ENCODE assay signal across 9 mouse cellular contexts in genomic region chrX:36987851-36988250, GRCm38 (mm10). TPM values are rescaled to one million over a fixed set of nuclear protein-coding genes. Genes with fewer than 3 reads are reported as not detected.
DNase-seq lines count a peak whose midpoint lies in the region; ATAC-seq and TF ChIP-seq lines count a peak whose summit lies in the region.
"Had no signal": no experiment of that assay in that cellular context is flagged by ENCODE, and none has a peak within 500 bp of the region (broad histone marks: within the 10 kb centered on the region; RNA-seq: fewer than 3 reads in every experiment).

No protein-coding gene starts in this region.

- H3K9ac ChIP-seq in heart, embryonic 12.5 days, result no peak overlapping the region
- H3K9ac ChIP-seq in forebrain, embryonic 16.5 days (replicated peaks; ENCODE audit: low read depth, low read length), result no peak overlapping the region
- no peak overlapping the region for H3K9ac ChIP-seq in liver, postnatal 0 days (replicated peaks)

- ATAC-seq in heart, embryonic 12.5 days (ENCODE audit: insufficient number of reproducible peaks, low FRiP score), result no peak
- no peak for ATAC-seq in forebrain, embryonic 16.5 days
- ATAC-seq in liver, postnatal 0 days, result no peak

- TF ChIP-seq CTCF in liver, postnatal 0 days (IDR thresholded peaks at IDR 0.05; ENCODE audit: low read depth), result no peak

- H3K4me2 ChIP-seq in heart, embryonic 12.5 days, result peak overlapping the region; percentile 84
- peak overlapping the region; percentile 68 for H3K4me2 ChIP-seq in forebrain, embryonic 16.5 days (ENCODE audit: low read length)
- H3K4me2 ChIP-seq in liver, postnatal 0 days (ENCODE audit: low read depth, low read length), result peak overlapping the region; percentile 86; the same call in 1 of the 2 replicates

- no peaks in the 10 kb centered on the region for H3K9me3 ChIP-seq in heart, embryonic 12.5 days (replicated peaks)
- no peaks in the 10 kb centered on the region for H3K9me3 ChIP-seq in forebrain, embryonic 16.5 days (ENCODE audit: control insufficient read depth, low read length)
- no peaks in the 10 kb centered on the region for H3K9me3 ChIP-seq in liver, postnatal 0 days (ENCODE audit: low read length)

- no peak for DNase-seq in heart, adult 9 months (ENCODE audit: low spot score in 2 of 2)
- peak; percentile 45 for DNase-seq in CD4-positive helper T cell, adult 2 months (ENCODE audit: low read depth, low spot score)
- no peak for DNase-seq in liver, postnatal 0 days
- no peak for DNase-seq in gastrocnemius, postnatal 36 days
- no peak for DNase-seq in right cerebral cortex, postnatal 4 days
- no peak for DNase-seq in layer of hippocampus, postnatal 36 days
- DNase-seq: right cerebral cortex, adult 18-20 months had no signal

- no peak overlapping the region for H3K27ac ChIP-seq in heart, embryonic 12.5 days (ENCODE audit: poor library complexity, severe bottlenecking)
- H3K27ac ChIP-seq in forebrain, embryonic 16.5 days (ENCODE audit: low read length), result no peak overlapping the region
- no peak overlapping the region for H3K27ac ChIP-seq in liver, postnatal 0 days (ENCODE audit: low read depth)

- WGBS in heart, embryonic 12.5 days, result 65% methylated on average over 4 of the region's 4 CpGs
- WGBS in forebrain, embryonic 16.5 days, result 71% methylated on average over 4 of the region's 4 CpGs
- WGBS in liver, postnatal 0 days (ENCODE audit: insufficient replicate concordance), result 67% methylated on average over 4 of the region's 4 CpGs

- intact Hi-C loops in gastrocnemius, postnatal 36 days (cut with DNase I), result no loop called here

- no peaks in the 10 kb centered on the region for H3K36me3 ChIP-seq in heart, embryonic 12.5 days
- H3K36me3 ChIP-seq in forebrain, embryonic 16.5 days (ENCODE audit: control insufficient read depth, insufficient read depth), result no peaks in the 10 kb centered on the region
- H3K36me3 ChIP-seq in liver, postnatal 0 days (replicated peaks; ENCODE audit: insufficient read depth, low read length), result no peaks in the 10 kb centered on the region

- no peaks in the 10 kb centered on the region for H3K27me3 ChIP-seq in heart, embryonic 12.5 days (replicated peaks)
- no peaks in the 10 kb centered on the region for H3K27me3 ChIP-seq in forebrain, embryonic 16.5 days (replicated peaks; ENCODE audit: control insufficient read depth, insufficient read depth, low read length)
- H3K27me3 ChIP-seq in liver, postnatal 0 days (ENCODE audit: insufficient read depth, low read length), result peaks cover 2% of the 10 kb centered on the region; the same call in 1 of the 2 replicates

- no peak for TF ChIP-seq EP300 in liver, postnatal 0 days (IDR thresholded peaks at IDR 0.05; ENCODE audit: low read depth)

- peak overlapping the region; percentile 75 for H3K4me3 ChIP-seq in heart, embryonic 12.5 days
- peak overlapping the region; percentile 59 for H3K4me3 ChIP-seq in forebrain, embryonic 16.5 days (replicated peaks; ENCODE audit: low read length)
- no peak overlapping the region for H3K4me3 ChIP-seq in liver, postnatal 0 days (ENCODE audit: low read depth, low read length)

- peaks cover 20% of the 10 kb centered on the region for H3K4me1 ChIP-seq in heart, embryonic 12.5 days (replicated peaks)
- H3K4me1 ChIP-seq in forebrain, embryonic 16.5 days (replicated peaks; ENCODE audit: control insufficient read depth, insufficient read depth, low read length), result peaks cover 14% of the 10 kb centered on the region
- H3K4me1 ChIP-seq in liver, postnatal 0 days (ENCODE audit: insufficient read depth), result 0 out of 2 replicates have a peak, but pooled peaks cover 3% of the 10 kb centered on the region

RNA-seq across cellular contexts. Expression of gene Sept6, which starts 3.7 kb away (rescaled TPM):
- 38.9 and 40.0 TPM in 2 replicates for polyA plus RNA-seq in heart, embryonic 12.5 days (2016; fragmentation: Nextera tagmentation; extraction: Ambion mirVana)
- 60.8 and 62.7 TPM in 2 replicates for polyA plus RNA-seq in forebrain, embryonic 16.5 days (2015; fragmentation: Nextera tagmentation; extraction: Ambion mirVana)
- 3.4 TPM in 2 replicates for polyA plus RNA-seq in liver, postnatal 0 days (2015; fragmentation: Nextera tagmentation; extraction: Ambion mirVana)
- 1 to 10 TPM; 1.7 to 1.9 TPM for total RNA-seq in gastrocnemius, postnatal 36 days (2021)
- total RNA-seq in layer of hippocampus, postnatal 36 days (2021), result 10 to 100 TPM; 47.4 to 49.1 TPM
